Mouse (Mus musculus): ENCODE data around the gene Olfr56. TPM values are rescaled to one million over a fixed set of nuclear protein-coding genes. Genes with fewer than 3 reads are reported as not detected.

Olfr56 gene
- polyA plus RNA-seq, 1 experiment from 2014 or later = not detected

- Histone ChIP-seq H3K4me3 (no peak overlapping the region), H3K9me3 (no peaks in the 10 kb centered on the region), H3K27ac (replicated peaks) (no peak overlapping the region), H3K27me3 (replicated peaks; ENCODE audit: low read depth, poor library complexity, severe bottlenecking) (no peaks in the 10 kb centered on the region), H3K36me3 (replicated peaks) (no peaks in the 10 kb centered on the region), H3K4me1 (peaks cover 8% of the 10 kb centered on the region)
- DNase-seq (ENCODE audit: low spot score) = no peak
- WGBS = 82% methylated on average over 5 of the region's 5 CpGs
Observed at GRCm38 (mm10) chr11:49088990-49089652, 110.4 kb downstream of the Olfr56 start.

GRCm38 (mm10) chr11:49089735-49090507 is 111.2 kb downstream of the Olfr56 start:
- no peaks in the 10 kb centered on the region for H3K36me3 ChIP-seq (replicated peaks)
- WGBS = 84% methylated on average over 3 of the region's 3 CpGs
- no peak for DNase-seq (ENCODE audit: low spot score)

GRCm38 (mm10) chr11:49090551-49090950 is 111.9 kb downstream of the Olfr56 start:
- 91% methylated on average over 5 of the region's 5 CpGs for WGBS
- Histone ChIP-seq H3K27ac (replicated peaks) (no peak overlapping the region), H3K27me3 (replicated peaks; ENCODE audit: low read depth, poor library complexity, severe bottlenecking) (no peaks in the 10 kb centered on the region), H3K4me3 (no peak overlapping the region), H3K9me3 (no peaks in the 10 kb centered on the region), H3K36me3 (replicated peaks) (no peaks in the 10 kb centered on the region), H3K4me1 (peaks cover 8% of the 10 kb centered on the region)
- no peak for DNase-seq (ENCODE audit: low spot score)

More at GRCm38 (mm10) chr11:49089735-49090507, 111.2 kb downstream of the Olfr56 start:
- H3K27ac ChIP-seq (replicated peaks) = no peak overlapping the region
- H3K4me1 ChIP-seq = peaks cover 8% of the 10 kb centered on the region
- H3K27me3 ChIP-seq (replicated peaks; ENCODE audit: low read depth, poor library complexity, severe bottlenecking) = no peaks in the 10 kb centered on the region
- H3K9me3 ChIP-seq = no peaks in the 10 kb centered on the region
- H3K4me3 ChIP-seq = no peak overlapping the region

- H3K27ac ChIP-seq (replicated peaks) = no peak overlapping the region
- no peaks in the 10 kb centered on the region for H3K27me3 ChIP-seq (replicated peaks; ENCODE audit: low read depth, poor library complexity, severe bottlenecking)
- H3K4me3 ChIP-seq = no peak overlapping the region
- no peaks in the 10 kb centered on the region for H3K36me3 ChIP-seq (replicated peaks)
- H3K9me3 ChIP-seq = no peaks in the 10 kb centered on the region
- H3K4me1 ChIP-seq = peaks cover 8% of the 10 kb centered on the region
- DNase-seq (ENCODE audit: low spot score) = no peak
- 74% methylated on average over 4 of the region's 4 CpGs for WGBS
Observed at GRCm38 (mm10) chr11:49091171-49091570, 112.5 kb downstream of the Olfr56 start.

GRCm38 (mm10) chr11:49092053-49092586 is 113.4 kb downstream of the Olfr56 start:
- Histone ChIP-seq H3K4me3 (no peak overlapping the region), H3K9me3 (no peaks in the 10 kb centered on the region), H3K27me3 (replicated peaks; ENCODE audit: low read depth, poor library complexity, severe bottlenecking) (no peaks in the 10 kb centered on the region), H3K4me1 (peaks cover 8% of the 10 kb centered on the region), H3K36me3 (replicated peaks) (no peaks in the 10 kb centered on the region), H3K27ac (replicated peaks) (no peak overlapping the region)
- WGBS = 92% methylated on average over 1 of the region's 1 CpGs
- DNase-seq (ENCODE audit: low spot score) = no peak

- no peak overlapping the region for H3K27ac ChIP-seq (replicated peaks)
- DNase-seq (ENCODE audit: low spot score) = no peak
- no peaks in the 10 kb centered on the region for H3K36me3 ChIP-seq (replicated peaks)
- 94% methylated on average over 2 of the region's 2 CpGs for WGBS
- no peak overlapping the region for H3K4me3 ChIP-seq
- H3K4me1 ChIP-seq = peaks cover 8% of the 10 kb centered on the region
- no peaks in the 10 kb centered on the region for H3K27me3 ChIP-seq (replicated peaks; ENCODE audit: low read depth, poor library complexity, severe bottlenecking)
- no peaks in the 10 kb centered on the region for H3K9me3 ChIP-seq
Observed at GRCm38 (mm10) chr11:49092786-49093185, 114.1 kb downstream of the Olfr56 start.

- Histone ChIP-seq H3K4me3 (no peak overlapping the region), H3K4me1 (no peaks in the 10 kb centered on the region), H3K36me3 (replicated peaks) (no peaks in the 10 kb centered on the region), H3K27ac (replicated peaks) (no peak overlapping the region), H3K27me3 (replicated peaks; ENCODE audit: low read depth, poor library complexity, severe bottlenecking) (no peaks in the 10 kb centered on the region), H3K9me3 (no peaks in the 10 kb centered on the region)
- DNase-seq (ENCODE audit: low spot score) = no peak
- 90% methylated on average over 6 of the region's 6 CpGs for WGBS
Observed at GRCm38 (mm10) chr11:49093861-49094660, 115.4 kb downstream of the Olfr56 start.

GRCm38 (mm10) chr11:49095367-49095766 is 116.7 kb downstream of the Olfr56 start:
- no peak overlapping the region for H3K27ac ChIP-seq (replicated peaks)
- WGBS = 86% methylated on average over 4 of the region's 4 CpGs

GRCm38 (mm10) chr11:49100409-49100808 is 121.7 kb downstream of the Olfr56 start:
- no peaks in the 10 kb centered on the region for H3K9me3 ChIP-seq
- DNase-seq (ENCODE audit: low spot score) = no peak
- H3K4me3 ChIP-seq = no peak overlapping the region
- H3K4me1 ChIP-seq = peaks cover 8% of the 10 kb centered on the region; the same call in 1 of the 2 replicates
- H3K36me3 ChIP-seq (replicated peaks) = no peaks in the 10 kb centered on the region
- H3K27ac ChIP-seq (replicated peaks) = no peak overlapping the region
- 85% methylated on average over 3 of the region's 3 CpGs for WGBS
- no peaks in the 10 kb centered on the region for H3K27me3 ChIP-seq (replicated peaks; ENCODE audit: low read depth, poor library complexity, severe bottlenecking)

More at GRCm38 (mm10) chr11:49095367-49095766, 116.7 kb downstream of the Olfr56 start:
- no peaks in the 10 kb centered on the region for H3K4me1 ChIP-seq
- H3K9me3 ChIP-seq = no peaks in the 10 kb centered on the region
- no peak for DNase-seq (ENCODE audit: low spot score)
- H3K27me3 ChIP-seq (replicated peaks; ENCODE audit: low read depth, poor library complexity, severe bottlenecking) = no peaks in the 10 kb centered on the region
- H3K36me3 ChIP-seq (replicated peaks) = no peaks in the 10 kb centered on the region
- H3K4me3 ChIP-seq = no peak overlapping the region

GRCm38 (mm10) chr11:49101500-49101899 is 122.8 kb downstream of the Olfr56 start:
- H3K4me3 ChIP-seq = no peak overlapping the region
- no peak overlapping the region for H3K27ac ChIP-seq (replicated peaks)
- no peak for DNase-seq (ENCODE audit: low spot score)
- 47% methylated on average over 5 of the region's 5 CpGs for WGBS
- H3K36me3 ChIP-seq (replicated peaks) = no peaks in the 10 kb centered on the region
- H3K4me1 ChIP-seq = peaks cover 8% of the 10 kb centered on the region; the same call in 1 of the 2 replicates
- no peaks in the 10 kb centered on the region for H3K27me3 ChIP-seq (replicated peaks; ENCODE audit: low read depth, poor library complexity, severe bottlenecking)
- H3K9me3 ChIP-seq = no peaks in the 10 kb centered on the region

GRCm38 (mm10) chr11:49103047-49103693 is 124.5 kb downstream of the Olfr56 start:
- H3K27me3 ChIP-seq (replicated peaks; ENCODE audit: low read depth, poor library complexity, severe bottlenecking) = no peaks in the 10 kb centered on the region
- H3K9me3 ChIP-seq = no peaks in the 10 kb centered on the region
- WGBS = 20% methylated on average over 8 of the region's 8 CpGs
- H3K27ac ChIP-seq (replicated peaks) = 0 out of 2 replicates have a peak overlapping the region, but pooled peaks have one; percentile 11
- peak; percentile 87 for DNase-seq (ENCODE audit: low spot score)
- H3K4me3 ChIP-seq = no peak overlapping the region
- no peaks in the 10 kb centered on the region for H3K36me3 ChIP-seq (replicated peaks)
- H3K4me1 ChIP-seq = peaks cover 8% of the 10 kb centered on the region; the same call in 1 of the 2 replicates

GRCm38 (mm10) chr11:49105752-49106151 is 127.1 kb downstream of the Olfr56 start:
- DNase-seq (ENCODE audit: low spot score) = no peak
- Histone ChIP-seq H3K9me3 (no peaks in the 10 kb centered on the region), H3K27ac (replicated peaks) (no peak overlapping the region), H3K4me3 (no peak overlapping the region), H3K4me1 (peaks cover 8% of the 10 kb centered on the region; the same call in 1 of the 2 replicates), H3K36me3 (replicated peaks) (no peaks in the 10 kb centered on the region), H3K27me3 (replicated peaks; ENCODE audit: low read depth, poor library complexity, severe bottlenecking) (no peaks in the 10 kb centered on the region)
- 76% methylated on average over 1 of the region's 1 CpGs for WGBS
